Mouse (Mus musculus) right cerebral cortex, postnatal 4 days (tissue): ENCODE data around the gene Akap13.

ENCODE experiments used
- DNase-seq: peaks from one replicate; pipeline ENCODE4 v3.0.0-alpha.2; 2022

Akap13 gene

GRCm38 (mm10) chr7:75455223-75456151 is at the start of gene Akap13:
Gene Akap13, plus strand, starts transcription at chr7:75455534.
- DNase-seq, result peak; percentile 94

GRCm38 (mm10) chr7:75410641-75411040 is 44.7 kb upstream of the Akap13 start:
- no peak for DNase-seq

GRCm38 (mm10) chr7:75411226-75411625 is 44.1 kb upstream of the Akap13 start:
- DNase-seq, result no peak

- DNase-seq, result no peak
Observed at GRCm38 (mm10) chr7:75412011-75412510, 43.3 kb upstream of the Akap13 start.

- no peak for DNase-seq
Observed at GRCm38 (mm10) chr7:75412568-75412967, 42.8 kb upstream of the Akap13 start.

- no peak for DNase-seq
Observed at GRCm38 (mm10) chr7:75413903-75414302, 41.4 kb upstream of the Akap13 start.

- no peak for DNase-seq
Observed at GRCm38 (mm10) chr7:75414316-75414715, 41.0 kb upstream of the Akap13 start.

- no peak for DNase-seq
Observed at GRCm38 (mm10) chr7:75415166-75415881, 40.0 kb upstream of the Akap13 start.

- no peak for DNase-seq
Observed at GRCm38 (mm10) chr7:75415882-75416585, 39.3 kb upstream of the Akap13 start.

- no peak for DNase-seq
Observed at GRCm38 (mm10) chr7:75420927-75421326, 34.4 kb upstream of the Akap13 start.

- DNase-seq, result no peak
Observed at GRCm38 (mm10) chr7:75424121-75424520, 31.2 kb upstream of the Akap13 start.

GRCm38 (mm10) chr7:75427322-75427721 is 28.0 kb upstream of the Akap13 start:
- DNase-seq, result no peak

- DNase-seq, result no peak
Observed at GRCm38 (mm10) chr7:75428913-75429312, 26.4 kb upstream of the Akap13 start.

- no peak for DNase-seq
Observed at GRCm38 (mm10) chr7:75430550-75430949, 24.8 kb upstream of the Akap13 start.

- DNase-seq, result no peak
Observed at GRCm38 (mm10) chr7:75431043-75431442, 24.3 kb upstream of the Akap13 start.

- DNase-seq, result no peak
Observed at GRCm38 (mm10) chr7:75432046-75432445, 23.3 kb upstream of the Akap13 start.

GRCm38 (mm10) chr7:75436413-75437174 is 18.7 kb upstream of the Akap13 start:
- DNase-seq, result no peak

- no peak for DNase-seq
Observed at GRCm38 (mm10) chr7:75439570-75439969, 15.8 kb upstream of the Akap13 start.

GRCm38 (mm10) chr7:75440241-75440640 is 15.1 kb upstream of the Akap13 start:
- DNase-seq, result no peak

GRCm38 (mm10) chr7:75441947-75442346 is 13.4 kb upstream of the Akap13 start:
- DNase-seq, result no peak

GRCm38 (mm10) chr7:75456152-75456888 is 986 bp downstream of the Akap13 start:
- no peak for DNase-seq

GRCm38 (mm10) chr7:75460290-75460689 is 5.0 kb downstream of the Akap13 start:
- no peak for DNase-seq
